13 mouse cellular contexts compared by ENCODE assay signal in the genomic region with DNA sequence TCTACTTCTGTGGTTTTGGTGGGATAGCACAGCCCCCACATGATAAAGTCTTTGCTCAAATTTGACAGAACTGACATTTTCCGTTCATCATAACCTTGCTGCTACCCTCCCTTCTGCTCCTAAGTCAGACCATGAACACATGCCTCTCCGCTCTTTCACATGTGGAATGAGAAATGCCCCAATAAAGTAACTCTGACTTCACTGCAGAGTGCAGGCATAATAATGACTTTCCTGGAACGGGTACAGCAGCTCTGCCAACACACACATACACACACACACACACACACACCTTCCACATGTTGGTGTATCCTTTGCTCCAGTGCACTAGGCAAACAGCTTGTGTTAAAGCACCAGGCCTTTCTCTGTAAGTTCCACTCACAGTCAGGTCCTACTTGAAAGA.
"Had no signal": no experiment of that assay in that cellular context is flagged by ENCODE, and none has a peak within 500 bp of the region (broad histone marks: within the 10 kb centered on the region; RNA-seq: fewer than 3 reads in every experiment).

No protein-coding gene starts in this region.

- H3K36me3 ChIP-seq: neural tube, embryonic 15.5 days had no signal

- H3K9me3 ChIP-seq: liver, embryonic 12.5 days; midbrain, embryonic 10.5 days; neural tube, embryonic 15.5 days had no signal

- H3K4me3 ChIP-seq: left cerebral cortex, adult 2 months; liver, embryonic 12.5 days; midbrain, embryonic 10.5 days; myocyte; neural tube, embryonic 15.5 days had no signal

- H3K4me2 ChIP-seq: liver, embryonic 12.5 days; lung, embryonic 14.5 days; neural tube, embryonic 15.5 days had no signal

- H3K27me3 ChIP-seq: liver, embryonic 12.5 days; neural tube, embryonic 15.5 days had no signal

- H3K27ac ChIP-seq: left cerebral cortex, adult 2 months; liver, embryonic 12.5 days; midbrain, embryonic 10.5 days; neural tube, embryonic 15.5 days had no signal

- H3K4me1 ChIP-seq: liver, embryonic 12.5 days; midbrain, embryonic 10.5 days; neural tube, embryonic 15.5 days had no signal

- H3K9ac ChIP-seq: liver, embryonic 12.5 days; lung, embryonic 14.5 days; neural tube, embryonic 15.5 days had no signal

- ATAC-seq: liver, embryonic 12.5 days had no signal

- DNase-seq: kidney, adult 2 months; kidney, postnatal 25 days; lung, embryonic 14.5 days; lung, postnatal 10 days; lung, postnatal 4 days; midbrain, embryonic 14.5 days; thymus, adult 2 months; thymus, postnatal 25 days had no signal
